Mouse (Mus musculus): ENCODE results near the gene Prkcsh. TPM values are rescaled to one million over a fixed set of nuclear protein-coding genes. Genes with fewer than 3 reads are reported as not detected.
A peak's percentile ranks its signal among the peaks of the same experiment; 100 is the strongest.

The Prkcsh gene
- total RNA-seq, 2 experiments from 2014 or later = 98.9 to 102 TPM

GRCm38 (mm10) chr9:21977331-21977730 lies 25.3 kb upstream of the Prkcsh start:
- intact Hi-C loops (cut with DNase I) = no loop called here

GRCm38 (mm10) chr9:21977972-21978371 lies 24.6 kb upstream of the Prkcsh start:
- intact Hi-C loops (cut with DNase I) = no loop called here
- no peak for DNase-seq (ENCODE audit: low spot score in 2 of 2)

More at GRCm38 (mm10) chr9:21977331-21977730, 25.3 kb upstream of the Prkcsh start:
- DNase-seq (ENCODE audit: low spot score in 2 of 2) = no peak

- no peak for DNase-seq (ENCODE audit: low spot score in 2 of 2)
- intact Hi-C loops (cut with DNase I) = no loop called here
Measured at GRCm38 (mm10) chr9:21978398-21979128, 24.0 kb upstream of the Prkcsh start.

GRCm38 (mm10) chr9:21983911-21984310 lies 18.7 kb upstream of the Prkcsh start:
- no peak for DNase-seq (ENCODE audit: low spot score in 2 of 2)
- intact Hi-C loops (cut with DNase I) = loop anchor here (10.0 kb wide), 1 partner anchor 161 kb away; no protein-coding TSS in a partner anchor

GRCm38 (mm10) chr9:21987592-21988342 lies 14.8 kb upstream of the Prkcsh start:
- intact Hi-C loops (cut with DNase I) = loop anchor here (10.0 kb wide), 1 partner anchor 157 kb away; no protein-coding TSS in a partner anchor
- no peak for DNase-seq (ENCODE audit: low spot score in 2 of 2)

- no peak for DNase-seq (ENCODE audit: low spot score in 2 of 2)
- intact Hi-C loops (cut with DNase I) = loop anchor here (10.0 kb wide), 1 partner anchor 156 kb away; no protein-coding TSS in a partner anchor
Measured at GRCm38 (mm10) chr9:21988421-21989101, 14.0 kb upstream of the Prkcsh start.

GRCm38 (mm10) chr9:21989230-21990110 lies 13.1 kb upstream of the Prkcsh start, which contains the start of gene Rgl3:
TSS of gene Rgl3 (minus strand) at chr9:21989446.
- intact Hi-C loops (cut with DNase I) = loop anchor here (10.0 kb wide), 1 partner anchor 155 kb away; no protein-coding TSS in a partner anchor
- DNase-seq (ENCODE audit: low spot score in 2 of 2) = no peak

GRCm38 (mm10) chr9:21992227-21992626 lies 10.4 kb upstream of the Prkcsh start:
- intact Hi-C loops (cut with DNase I) = no loop called here
- no peak for DNase-seq (ENCODE audit: low spot score in 2 of 2)

- intact Hi-C loops (cut with DNase I) = no loop called here
- DNase-seq (ENCODE audit: low spot score in 2 of 2) = no peak
Measured at GRCm38 (mm10) chr9:21996178-21996867, 6.3 kb upstream of the Prkcsh start.

GRCm38 (mm10) chr9:22000296-22000695 lies 2.3 kb upstream of the Prkcsh start:
- DNase-seq (ENCODE audit: low spot score in 2 of 2) = no peak
- intact Hi-C loops (cut with DNase I) = loop anchor here (5.0 kb wide), 1 partner anchor 38 kb away; the partner anchor contains the start of gene Epor

GRCm38 (mm10) chr9:22001633-22002032 lies 973 bp upstream of the Prkcsh start:
- intact Hi-C loops (cut with DNase I) = loop anchor here (5.0 kb wide), 1 partner anchor 39 kb away; the partner anchor contains the start of gene Epor
- no peak for DNase-seq (ENCODE audit: low spot score in 2 of 2)

GRCm38 (mm10) chr9:22003163-22003554 lies 553 bp downstream of the Prkcsh start:
- intact Hi-C loops (cut with DNase I) = loop anchor here (5.0 kb wide), 1 partner anchor 41 kb away; the partner anchor contains the start of gene Epor
- peak; percentile 47 to 58 for DNase-seq (ENCODE audit: low spot score in 2 of 2)

- intact Hi-C loops (cut with DNase I) = loop anchor here (5.0 kb wide), 1 partner anchor 42 kb away; the partner anchor contains the start of gene Epor
- DNase-seq (ENCODE audit: low spot score in 2 of 2) = no peak
Measured at GRCm38 (mm10) chr9:22004546-22004945, 1.9 kb downstream of the Prkcsh start.

- no peak for DNase-seq (ENCODE audit: low spot score in 2 of 2)
- intact Hi-C loops (cut with DNase I) = loop anchor here (5.0 kb wide), 1 partner anchor 41 kb away; the partner anchor contains the start of gene Elavl3
Measured at GRCm38 (mm10) chr9:22011055-22011454, 8.4 kb downstream of the Prkcsh start.

GRCm38 (mm10) chr9:22012731-22013130 lies 10.1 kb downstream of the Prkcsh start:
- intact Hi-C loops (cut with DNase I) = loop anchor here (5.0 kb wide), 1 partner anchor 40 kb away; the partner anchor contains the start of gene Elavl3
- DNase-seq (ENCODE audit: low spot score in 2 of 2) = no peak

- intact Hi-C loops (cut with DNase I) = no loop called here
- no peak for DNase-seq (ENCODE audit: low spot score in 2 of 2)
Measured at GRCm38 (mm10) chr9:22016245-22016644, 13.6 kb downstream of the Prkcsh start.

GRCm38 (mm10) chr9:22017208-22017825 lies 14.7 kb downstream of the Prkcsh start:
- no peak for DNase-seq (ENCODE audit: low spot score in 2 of 2)
- intact Hi-C loops (cut with DNase I) = no loop called here
